In genomic region chr4:141545743-141546333, GRCm38 (mm10) we compare ENCODE assay signal across 8 mouse cellular contexts. TPM values are rescaled to one million over a fixed set of nuclear protein-coding genes. Genes with fewer than 3 reads are reported as not detected.
DNase-seq lines count a peak whose midpoint lies in the region; ATAC-seq lines count a peak whose summit lies in the region.

No protein-coding gene starts in this region.

- peaks cover 41% of the 10 kb centered on the region for H3K4me1 ChIP-seq in hindbrain, embryonic 13.5 days (replicated peaks)

- ATAC-seq in hindbrain, embryonic 13.5 days (ENCODE audit: low FRiP score): peak; percentile 65

- H3K4me2 ChIP-seq in hindbrain, embryonic 13.5 days: peak overlapping the region; percentile 100

- H3K27me3 ChIP-seq in hindbrain, embryonic 13.5 days: no peaks in the 10 kb centered on the region

- H3K27ac ChIP-seq in hindbrain, embryonic 13.5 days: peak overlapping the region; percentile 100

- peak overlapping the region; percentile 65 for H3K4me3 ChIP-seq in hindbrain, embryonic 13.5 days

- no peaks in the 10 kb centered on the region for H3K9me3 ChIP-seq in hindbrain, embryonic 13.5 days

- no peaks in the 10 kb centered on the region for H3K36me3 ChIP-seq in hindbrain, embryonic 13.5 days

- H3K9ac ChIP-seq in hindbrain, embryonic 13.5 days: peak overlapping the region; percentile 96

- DNase-seq in Muller cell, postnatal 12 days (ENCODE audit: inconsistent ontology term): peak; percentile 100
- peak; percentile 100 for DNase-seq in cerebellum, adult 9-11 months
- DNase-seq in frontal cortex, postnatal 10 days (ENCODE audit: low spot score in 2 of 2): peak; percentile 98 to 99
- DNase-seq in layer of hippocampus, postnatal 25 days (ENCODE audit: extremely low spot score in 1 of 2, low spot score in 1 of 2): peak; percentile 96 to 98
- peak; percentile 99 for DNase-seq in lung, postnatal 25 days (ENCODE audit: low spot score)
- DNase-seq in retina, embryonic 14.5 days (ENCODE audit: low spot score): peak; percentile 99
- DNase-seq in thymus, postnatal 4 days: peak; percentile 99

- under 1% methylated on average over 51 of the region's 56 CpGs for WGBS in hindbrain, embryonic 13.5 days

RNA-seq across cellular contexts. Expression of gene Spen, which starts 7.4 kb away (rescaled TPM):
- 19.2 and 19.7 TPM in 2 replicates for polyA plus RNA-seq in hindbrain, embryonic 13.5 days (2015; fragmentation: Nextera tagmentation; extraction: Ambion mirVana)
- 10 to 100 TPM; 51.6 to 67.6 TPM for total RNA-seq in layer of hippocampus, postnatal 25 days (2021)

Comparison
In these comparisons a context has a peak if more than half of its experiments do, and no peak if none do; other contexts are left out.
1. Peak in every context shown above with its lines: DNase-seq, ATAC-seq, H3K4me3 ChIP-seq and H3K27ac ChIP-seq.